Mouse (Mus musculus) limb, embryonic 12.5 days (tissue): ENCODE results near the gene Bicra. TPM values are rescaled to one million over a fixed set of nuclear protein-coding genes. Genes with fewer than 3 reads are reported as not detected.

Experiments
- ATAC-seq: fragments of 200-750 bp; cut with Nextera tagmentation; 2 replicates; pipeline ENCODE4 v1.8.0; 2017; ENCODE audit warnings: low read depth, moderate TSS enrichment; ENCODE audit not compliant: insufficient number of reproducible peaks, insufficient read depth, low FRiP score, low TSS enrichment
- H3K27ac ChIP-seq: fragments of 300-500 bp; sonication (generic); 2 replicates; pipeline ENCODE4 v1.5.1; 2016; ENCODE audit warnings: mild to moderate bottlenecking, moderate library complexity
- H3K27me3 ChIP-seq: fragments of 300-500 bp; sonication (generic); 2 replicates; pipeline ENCODE4 v1.6.1; 2016; ENCODE audit warnings: mild to moderate bottlenecking, moderate library complexity
- H3K36me3 ChIP-seq: fragments of 300-500 bp; sonication (generic); 2 replicates; pipeline ENCODE4 v1.6.1; 2016; ENCODE audit warnings: mild to moderate bottlenecking, moderate library complexity
- H3K4me1 ChIP-seq: fragments of 300-500 bp; sonication (generic); replicated peaks from 2 replicates; pipeline ENCODE4 v1.6.1; 2016
- H3K4me2 ChIP-seq: fragments of 300-500 bp; sonication (generic); 2 replicates; pipeline ENCODE4 v1.6.1; 2016; ENCODE audit warnings: mild to moderate bottlenecking, moderate library complexity
- H3K4me3 ChIP-seq: fragments of 300-500 bp; sonication (generic); replicated peaks from 2 replicates; pipeline ENCODE4 v1.5.1; 2016; ENCODE audit warnings: mild to moderate bottlenecking
- H3K9ac ChIP-seq: fragments of 300-500 bp; sonication (generic); replicated peaks from 2 replicates; pipeline ENCODE4 v1.6.1; 2016; ENCODE audit warnings: mild to moderate bottlenecking, moderate library complexity
- H3K9me3 ChIP-seq: fragments of 300-500 bp; sonication (generic); 2 replicates; pipeline ENCODE4 v1.6.1; 2016; ENCODE audit warnings: mild to moderate bottlenecking, moderate library complexity
- WGBS: fragments of 180-500 bp; shearing (Covaris S2); methylation state at CpG from one replicate; pipeline ENCODE4 v1.1.7; 2016; 5-methylcytosine and 5-hydroxymethylcytosine counted together
- polyA plus RNA-seq: library from polyadenylated mRNA; unstranded; fragments of >200 nt; fragmentation: Nextera tagmentation; extraction: Ambion mirVana; gene quantifications from 2 replicates; pipeline ENCODE4 v1.2.1, GENCODE M21; 2016

Gene Bicra
- polyA plus RNA-seq, 1 experiment from 2014 or later, result 9.0 TPM

DNA sequence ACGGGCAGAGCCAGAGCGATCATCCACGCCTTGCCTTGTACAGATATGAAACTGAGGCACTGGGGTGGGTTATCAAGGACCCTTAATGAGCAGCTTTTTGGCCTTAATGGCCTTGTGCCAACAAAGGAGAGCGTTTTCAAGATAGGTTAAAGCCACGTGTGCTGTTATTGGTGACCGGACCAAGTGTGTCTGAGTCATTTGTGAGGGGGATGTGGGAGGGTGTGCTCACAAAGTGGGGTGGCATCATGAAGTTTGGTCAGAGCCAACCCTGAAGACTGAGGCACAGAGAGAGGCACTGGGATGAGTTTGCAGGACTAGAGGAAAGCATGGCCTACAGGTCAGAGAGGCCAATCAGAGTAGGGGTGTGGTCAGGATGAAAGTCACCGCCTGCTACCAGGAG lies 93.3 kb downstream of the Bicra start:
- H3K27ac ChIP-seq, result no peak overlapping the region
- H3K9me3 ChIP-seq, result no peaks in the 10 kb centered on the region
- H3K27me3 ChIP-seq, result peaks cover 25% of the 10 kb centered on the region
- 89% methylated on average over 7 of the region's 7 CpGs for WGBS
- H3K4me3 ChIP-seq, result no peak overlapping the region
- no peak overlapping the region for H3K9ac ChIP-seq
- no peaks in the 10 kb centered on the region for H3K36me3 ChIP-seq
- ATAC-seq, result no peak
- 0 out of 2 replicates have a peak, but pooled peaks cover 6% of the 10 kb centered on the region for H3K4me1 ChIP-seq
- no peak overlapping the region for H3K4me2 ChIP-seq

DNA sequence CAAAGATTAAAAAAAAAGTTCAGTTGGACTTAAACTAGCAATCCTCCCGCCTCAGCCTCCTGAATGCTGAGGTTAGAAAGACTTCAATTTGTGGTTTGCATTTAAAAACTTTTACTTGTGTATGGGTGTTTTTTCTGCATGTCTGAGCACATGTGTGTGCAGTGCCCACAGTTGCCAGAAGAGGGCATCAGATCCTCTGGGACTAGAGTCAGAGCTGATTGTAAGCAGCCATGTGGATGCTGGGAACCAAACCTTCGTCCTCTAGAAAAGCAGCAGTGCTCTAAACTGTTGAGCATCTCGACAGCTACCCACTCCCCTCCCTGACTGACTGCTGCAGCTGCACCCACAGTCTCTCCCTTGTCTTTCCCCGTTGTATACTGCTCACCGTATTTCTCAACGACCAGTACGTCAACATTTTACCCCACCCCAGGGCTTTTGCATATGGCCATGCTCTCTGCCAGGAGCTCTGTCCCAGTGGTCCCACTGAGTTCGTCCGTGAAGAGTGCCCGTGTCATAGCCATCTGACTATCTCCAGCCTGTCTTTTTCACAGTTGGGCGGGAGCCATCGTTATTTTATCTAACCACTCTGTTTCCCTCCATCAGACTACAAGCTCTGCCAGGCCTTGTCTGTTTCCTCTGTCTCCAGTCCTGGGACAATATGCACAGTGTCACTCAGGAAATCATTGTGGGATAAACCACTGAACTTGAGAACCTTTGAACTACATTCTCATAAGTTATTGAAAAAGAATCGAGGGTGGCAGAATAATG lies 94.2 kb downstream of the Bicra start:
- Histone ChIP-seq H3K27ac (no peak overlapping the region), H3K9me3 (no peaks in the 10 kb centered on the region), H3K9ac (no peak overlapping the region), H3K27me3 (peaks cover 25% of the 10 kb centered on the region), H3K4me3 (no peak overlapping the region), H3K36me3 (no peaks in the 10 kb centered on the region), H3K4me1 (peaks cover 10% of the 10 kb centered on the region), H3K4me2 (no peak overlapping the region)
- no peak for ATAC-seq
- WGBS, result 89% methylated on average over 13 of the region's 13 CpGs

DNA sequence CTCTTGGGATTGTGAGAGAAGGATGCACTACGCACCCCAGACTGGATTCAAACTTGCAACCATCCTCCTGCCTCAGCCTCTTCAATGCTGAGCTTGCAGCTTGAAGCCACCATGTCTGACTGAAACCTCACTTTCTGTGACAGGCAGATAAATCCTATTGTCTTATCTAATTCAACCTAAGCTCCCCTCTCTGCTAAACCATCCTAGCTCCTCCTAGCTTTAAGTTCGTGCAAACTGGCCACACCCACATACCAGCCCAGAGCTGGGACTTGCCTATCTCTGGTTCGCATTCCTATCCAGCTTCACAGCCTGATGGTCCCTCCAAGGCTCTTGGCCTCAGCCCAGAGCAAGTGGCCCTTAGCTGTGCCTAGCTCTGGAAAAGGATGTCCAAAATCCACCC lies 95.3 kb downstream of the Bicra start:
- no peaks in the 10 kb centered on the region for H3K9me3 ChIP-seq
- peaks cover 21% of the 10 kb centered on the region for H3K27me3 ChIP-seq
- H3K4me1 ChIP-seq, result peaks cover 10% of the 10 kb centered on the region
- H3K4me2 ChIP-seq, result no peak overlapping the region
- no peak overlapping the region for H3K4me3 ChIP-seq
- H3K36me3 ChIP-seq, result no peaks in the 10 kb centered on the region
- no peak for ATAC-seq
- no peak overlapping the region for H3K9ac ChIP-seq
- 65% methylated on average over 3 of the region's 3 CpGs for WGBS
- no peak overlapping the region for H3K27ac ChIP-seq

DNA sequence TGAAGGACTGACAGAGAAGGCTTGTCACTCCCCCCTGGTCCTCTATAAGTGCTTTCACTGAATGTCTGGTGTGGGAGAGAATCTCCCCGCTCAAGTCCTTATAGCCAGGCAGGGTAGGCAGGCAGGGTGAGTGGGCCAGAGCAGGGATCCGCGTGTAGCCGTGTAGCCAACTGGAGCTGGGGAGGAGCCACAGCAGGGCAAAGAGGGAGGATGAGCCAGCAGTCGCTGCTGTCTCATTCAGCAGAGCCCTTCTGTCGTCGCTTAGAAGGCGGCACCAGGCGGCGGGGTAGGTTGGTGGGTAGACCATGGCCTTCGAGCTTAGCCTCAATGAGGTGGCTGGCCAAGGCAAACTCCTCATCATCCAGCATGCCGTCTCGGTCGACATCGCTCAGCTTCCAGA lies 97.7 kb downstream of the Bicra start:
- 83% methylated on average over 15 of the region's 15 CpGs for WGBS
- Histone ChIP-seq H3K36me3 (no peaks in the 10 kb centered on the region), H3K27ac (no peak overlapping the region), H3K4me1 (peaks cover 6% of the 10 kb centered on the region), H3K4me3 (no peak overlapping the region), H3K4me2 (no peak overlapping the region), H3K27me3 (peaks cover 6% of the 10 kb centered on the region), H3K9me3 (no peaks in the 10 kb centered on the region), H3K9ac (no peak overlapping the region)
- no peak for ATAC-seq

DNA sequence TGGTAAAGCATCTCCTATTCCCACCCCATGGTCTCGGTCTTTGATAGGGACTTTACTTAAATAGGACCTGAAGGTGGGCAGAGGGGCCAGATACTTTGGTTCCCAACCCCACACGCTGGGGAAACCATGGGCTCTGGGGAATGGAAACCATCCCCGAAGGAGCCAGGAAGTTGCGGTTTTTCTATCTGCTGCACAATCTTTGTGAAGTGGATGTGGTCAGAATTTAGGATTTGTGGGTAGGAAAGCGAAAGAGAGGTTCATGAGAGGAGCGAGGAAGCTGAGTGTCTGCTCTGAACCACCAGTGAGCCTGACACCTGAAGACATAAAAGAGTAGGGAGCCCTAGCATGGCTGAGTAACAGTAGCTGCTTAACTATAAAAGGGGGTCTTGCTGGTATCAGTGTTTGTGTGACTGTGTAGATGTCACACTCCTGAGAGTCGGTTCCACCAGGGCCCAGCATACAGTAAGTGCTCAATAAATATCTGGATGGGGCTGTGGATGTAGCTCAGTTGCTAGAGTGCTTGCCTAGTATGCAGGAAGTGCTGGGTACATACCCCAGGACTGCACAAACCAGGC lies 98.4 kb downstream of the Bicra start:
- 83% methylated on average over 7 of the region's 7 CpGs for WGBS
- no peak overlapping the region for H3K9ac ChIP-seq
- ATAC-seq, result no peak
- 0 out of 2 replicates have a peak, but pooled peaks cover 3% of the 10 kb centered on the region for H3K27me3 ChIP-seq
- peaks cover under 1% of the 10 kb centered on the region for H3K36me3 ChIP-seq
- H3K4me1 ChIP-seq, result peaks cover 12% of the 10 kb centered on the region
- no peak overlapping the region for H3K4me3 ChIP-seq
- H3K4me2 ChIP-seq, result no peak overlapping the region
- H3K9me3 ChIP-seq, result no peaks in the 10 kb centered on the region
- no peak overlapping the region for H3K27ac ChIP-seq

DNA sequence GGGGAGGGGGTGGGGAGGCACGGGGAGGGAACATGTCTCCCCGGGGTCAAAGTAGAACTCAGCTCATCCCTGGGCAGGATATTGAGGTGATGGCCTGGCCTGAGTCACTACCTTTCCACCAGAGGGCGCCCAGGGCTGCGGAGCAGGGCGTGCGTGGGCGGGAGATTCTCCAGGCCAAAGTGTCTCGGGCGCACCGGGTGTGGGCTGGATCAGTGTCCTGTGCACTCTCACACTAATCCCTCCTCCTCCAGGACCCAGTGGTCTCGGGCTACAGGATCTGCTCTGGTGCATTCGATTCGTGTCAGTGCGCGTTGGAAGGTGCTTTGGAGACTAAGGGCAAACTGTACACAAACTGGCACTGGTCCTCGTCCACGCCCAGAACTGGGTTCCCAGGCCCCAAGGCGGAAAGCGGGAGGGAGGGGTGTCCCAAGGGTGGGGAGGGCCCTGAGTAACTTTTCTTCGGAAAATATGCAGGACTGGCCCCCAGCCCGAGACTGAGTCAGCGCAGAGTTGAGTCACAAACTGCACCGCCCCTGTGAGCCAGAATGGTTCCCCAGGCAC lies 99.3 kb downstream of the Bicra start:
- Histone ChIP-seq H3K4me2 (peak overlapping the region; percentile 50), H3K4me3 (peak overlapping the region; percentile 22), H3K4me1 (peaks cover 19% of the 10 kb centered on the region), H3K27ac (no peak overlapping the region), H3K9ac (peak overlapping the region; percentile 18), H3K27me3 (0 out of 2 replicates have a peak, but pooled peaks cover 3% of the 10 kb centered on the region), H3K9me3 (no peaks in the 10 kb centered on the region), H3K36me3 (peaks cover 9% of the 10 kb centered on the region)
- 4% methylated on average over 23 of the region's 23 CpGs for WGBS
- ATAC-seq, result peak; percentile 49

DNA sequence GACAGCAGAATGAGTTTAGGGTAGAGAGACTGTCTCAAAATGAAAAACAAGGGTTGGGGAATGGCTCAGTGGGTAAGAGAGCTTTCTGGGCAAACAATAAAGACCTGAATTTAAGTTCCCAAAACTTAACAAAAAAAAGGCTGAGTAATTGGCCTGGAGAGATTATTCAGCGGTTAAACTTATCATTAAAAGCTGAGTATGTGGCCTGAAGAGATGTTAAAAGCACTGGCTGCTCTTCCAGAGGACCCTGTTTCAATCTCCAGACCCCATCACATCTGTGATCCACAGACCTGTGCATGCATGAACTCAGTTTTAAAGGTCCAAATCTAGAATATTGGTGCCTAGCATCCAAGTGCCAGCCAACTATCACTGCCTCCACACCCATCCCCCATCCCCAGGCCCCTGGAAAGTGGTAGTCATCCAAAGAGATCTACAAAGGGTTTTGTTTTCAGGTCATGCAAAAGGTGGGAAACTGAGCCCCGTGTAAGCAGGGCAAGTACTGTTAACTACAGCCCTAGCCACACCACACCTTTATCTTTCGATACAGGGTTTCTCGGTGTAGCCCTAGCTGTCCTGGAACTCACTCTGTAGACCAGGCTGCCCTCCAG lies 100.0 kb downstream of the Bicra start:
- Histone ChIP-seq H3K4me3 (no peak overlapping the region), H3K27me3 (0 out of 2 replicates have a peak, but pooled peaks cover 3% of the 10 kb centered on the region), H3K9ac (no peak overlapping the region), H3K4me2 (peak overlapping the region; percentile 50), H3K27ac (no peak overlapping the region), H3K36me3 (peaks cover 16% of the 10 kb centered on the region), H3K4me1 (peaks cover 19% of the 10 kb centered on the region), H3K9me3 (no peaks in the 10 kb centered on the region)
- WGBS, result 47% methylated on average over 4 of the region's 4 CpGs
- ATAC-seq, result no peak

DNA sequence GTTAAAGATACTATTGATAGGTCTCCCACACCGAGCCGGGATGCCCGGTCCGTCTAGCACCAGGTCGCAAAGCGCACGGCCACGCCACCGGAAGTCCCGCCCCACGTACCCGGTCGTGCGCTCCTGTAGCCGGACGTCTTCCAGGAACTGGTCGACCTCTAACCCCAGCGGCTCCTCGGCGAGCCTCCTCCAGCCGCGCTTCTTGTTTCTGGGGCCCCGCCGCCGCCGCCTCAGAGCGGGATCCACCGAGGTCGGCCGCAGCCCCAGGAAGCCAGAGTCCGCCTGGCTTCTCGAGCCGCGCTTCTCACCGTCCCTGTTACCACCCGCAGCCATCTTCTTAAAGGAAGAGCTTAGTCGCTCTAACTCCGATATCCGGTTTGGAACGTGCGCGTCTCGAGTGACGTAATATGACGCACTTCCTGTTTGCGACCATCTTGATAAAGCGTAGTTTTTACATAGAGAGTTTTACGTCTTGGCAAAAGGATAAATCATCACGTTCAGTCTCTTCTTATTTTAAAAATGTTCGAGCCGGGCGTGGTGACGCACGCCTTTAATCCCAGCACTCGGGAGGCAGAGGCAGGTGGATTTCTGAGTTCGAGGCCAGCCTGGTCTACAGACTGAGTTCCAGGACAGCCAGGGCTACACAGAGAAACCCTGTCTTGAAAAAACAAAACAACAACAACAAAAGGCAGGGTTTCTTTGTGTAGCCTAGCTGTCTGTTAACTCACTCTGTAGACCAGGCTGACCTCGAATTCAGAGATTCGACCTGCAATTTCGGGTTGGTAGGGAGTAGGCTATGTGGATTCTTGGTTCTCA lies 101.8 kb downstream of the Bicra start, which contains the start of gene Nop53:
Gene Nop53 (minus strand): TSS at position 354 of the 816 bp plus-strand sequence.
- Histone ChIP-seq H3K36me3 (peaks cover 34% of the 10 kb centered on the region), H3K4me2 (peak within 1 kb of the TSS; percentile 93), H3K4me1 (peaks cover 19% of the 10 kb centered on the region), H3K9me3 (no peaks in the 10 kb centered on the region), H3K27me3 (0 out of 2 replicates have a peak, but pooled peaks cover 3% of the 10 kb centered on the region), H3K27ac (peak within 1 kb of the TSS; percentile 90), H3K9ac (peak within 1 kb of the TSS; percentile 69), H3K4me3 (peak within 1 kb of the TSS; percentile 67)
- ATAC-seq, result peak; percentile 88
- WGBS, result 2% methylated on average over 59 of the region's 59 CpGs

DNA sequence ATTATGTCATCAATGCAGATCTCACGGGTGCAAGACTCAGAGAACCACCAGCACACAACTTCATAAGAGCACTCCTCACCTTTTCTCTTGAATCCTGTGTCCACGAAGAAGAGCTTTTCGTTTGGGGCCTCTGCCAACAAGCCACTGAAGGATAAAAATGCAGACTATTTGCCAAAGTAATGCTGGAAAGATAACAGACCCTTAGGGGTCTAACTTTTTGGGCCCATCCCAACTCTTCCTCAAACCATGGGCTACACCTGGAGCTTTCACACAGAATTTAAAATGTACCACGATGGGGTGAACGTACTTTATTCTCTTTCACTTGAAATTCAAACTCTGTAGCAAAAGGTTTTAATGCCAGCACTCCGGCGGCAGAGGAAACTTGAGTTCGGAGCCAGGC lies 102.5 kb downstream of the Bicra start:
- Histone ChIP-seq H3K4me3 (peak overlapping the region; percentile 67), H3K36me3 (peaks cover 42% of the 10 kb centered on the region), H3K9me3 (no peaks in the 10 kb centered on the region), H3K4me1 (peaks cover 19% of the 10 kb centered on the region), H3K27me3 (no peaks in the 10 kb centered on the region), H3K9ac (peak overlapping the region; percentile 69), H3K4me2 (peak overlapping the region; percentile 93), H3K27ac (peak overlapping the region; percentile 29; the same call in 1 of the 2 replicates)
- no peak for ATAC-seq
- WGBS, result 8% methylated on average over 8 of the region's 8 CpGs

DNA sequence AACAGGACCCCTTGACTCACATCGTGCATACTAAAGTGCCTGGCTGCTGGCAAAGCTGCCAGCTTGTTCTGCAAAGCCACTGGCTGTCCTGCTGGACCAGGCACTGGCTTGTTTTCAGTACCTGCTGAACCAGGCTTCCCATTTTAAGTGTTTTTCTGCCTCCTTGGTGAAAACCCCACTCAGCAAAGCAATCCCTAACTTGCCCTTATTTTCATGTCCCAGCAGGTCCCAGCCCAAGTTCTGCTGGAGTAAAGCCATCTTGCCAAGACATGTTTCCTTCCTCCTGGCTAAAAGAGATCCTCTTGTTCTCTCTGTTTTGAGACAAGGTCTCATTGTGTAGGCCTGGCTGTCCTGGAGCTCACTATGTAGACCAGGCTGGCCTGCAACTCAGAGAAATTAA lies 103.4 kb downstream of the Bicra start:
- Histone ChIP-seq H3K4me2 (peak overlapping the region; percentile 93), H3K9ac (0 out of 2 replicates have a peak overlapping the region, but pooled peaks have one; percentile 4), H3K4me3 (peak overlapping the region; percentile 67), H3K36me3 (peaks cover 51% of the 10 kb centered on the region), H3K9me3 (no peaks in the 10 kb centered on the region), H3K27me3 (no peaks in the 10 kb centered on the region), H3K4me1 (peaks cover 19% of the 10 kb centered on the region), H3K27ac (no peak overlapping the region)
- ATAC-seq, result no peak
- 100% methylated on average over 1 of the region's 1 CpGs for WGBS
